Mouse (Mus musculus): ENCODE measurements around the gene Nlrp3.

The Nlrp3 gene

GRCm38 (mm10) chr11:59541324-59541723 is at the start of gene Nlrp3:
Nlrp3 (plus strand) TSS chr11:59541568.
- no peak for DNase-seq (ENCODE audit: low spot score in 2 of 2)

- DNase-seq (ENCODE audit: low spot score in 2 of 2) = no peak
Observed at GRCm38 (mm10) chr11:59496672-59497310, 44.6 kb upstream of the Nlrp3 start.

DNA sequence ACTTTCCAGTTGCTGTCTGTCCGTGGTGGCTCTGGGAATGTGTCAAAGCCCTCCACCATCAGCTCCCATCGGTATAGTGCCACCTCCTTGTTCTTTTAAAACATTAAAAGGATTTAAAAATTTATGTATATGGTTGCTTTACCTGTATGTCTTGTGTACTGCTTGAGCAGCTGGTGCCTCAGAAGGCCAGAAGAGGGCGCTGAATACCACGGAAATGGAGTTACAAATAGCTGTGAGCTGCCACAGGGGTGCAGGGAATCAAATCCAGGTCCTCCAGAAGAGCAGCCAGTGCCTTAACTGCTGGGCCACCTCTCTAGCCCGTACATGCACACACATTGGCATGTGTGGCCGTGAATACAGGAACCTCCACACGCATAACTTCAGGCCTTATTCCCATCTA is 43.6 kb upstream of the Nlrp3 start:
- no peak for DNase-seq (ENCODE audit: low spot score in 2 of 2)

DNA sequence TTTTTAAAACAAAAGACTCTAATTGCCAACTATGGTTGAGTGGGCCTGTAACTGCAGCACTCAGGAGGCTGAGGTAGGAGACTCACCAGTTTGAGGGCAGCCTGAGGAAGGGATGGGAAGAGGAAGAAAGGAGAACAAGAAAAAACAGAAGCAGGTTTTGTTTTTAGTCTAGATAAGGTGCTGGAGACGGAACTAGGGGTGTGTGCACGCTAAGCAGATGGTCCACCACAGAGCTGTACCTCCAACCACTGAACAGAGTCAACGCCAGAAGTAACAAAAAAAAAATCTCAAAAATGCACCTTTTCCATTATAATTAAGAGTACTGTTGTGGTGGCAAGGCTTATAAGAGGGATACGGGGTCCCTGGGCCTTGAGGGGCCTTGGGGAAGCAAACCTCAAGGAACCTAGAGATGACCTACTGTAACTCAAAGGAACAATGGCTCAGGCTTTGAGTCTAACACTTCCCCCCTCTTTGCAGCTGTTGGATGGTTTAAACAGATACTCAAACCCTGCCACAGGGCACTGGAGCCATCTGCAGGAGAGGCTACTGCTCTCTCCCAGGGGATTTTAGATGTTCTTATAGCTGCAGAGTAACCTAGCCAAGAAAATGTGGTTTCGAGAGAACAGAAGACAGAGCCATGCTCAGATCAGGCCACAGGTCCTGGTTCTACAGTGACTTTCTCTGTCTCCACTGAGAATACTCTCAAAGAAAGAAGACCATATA is 39.2 kb upstream of the Nlrp3 start:
- no peak for DNase-seq (ENCODE audit: low spot score in 2 of 2)

DNA sequence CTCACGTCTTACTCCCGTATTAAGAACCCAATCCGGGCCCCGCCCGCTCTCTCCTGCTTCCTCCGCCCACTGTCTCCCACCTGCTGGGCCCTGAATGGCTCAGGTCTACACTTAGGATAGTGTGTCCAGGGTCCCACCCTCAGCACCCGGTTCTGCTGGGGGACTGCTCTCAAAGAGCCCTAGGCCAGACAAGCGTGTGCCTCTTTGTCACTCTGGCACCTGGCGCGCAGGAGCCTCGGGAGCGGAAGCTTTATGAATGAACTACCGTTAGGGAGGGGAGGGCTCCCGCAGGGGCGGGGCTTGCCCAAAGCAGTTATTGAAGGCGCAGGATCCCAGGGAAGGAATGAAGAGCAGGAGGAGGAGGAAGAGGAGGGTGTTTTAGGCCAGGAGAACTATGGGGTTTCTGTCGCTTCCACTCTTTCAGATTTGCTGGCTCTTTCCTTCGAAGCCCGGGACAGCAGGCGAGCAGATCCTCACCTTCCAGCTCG is 36.0 kb upstream of the Nlrp3 start:
- peak; percentile 29 to 39 for DNase-seq (ENCODE audit: low spot score in 2 of 2)

DNA sequence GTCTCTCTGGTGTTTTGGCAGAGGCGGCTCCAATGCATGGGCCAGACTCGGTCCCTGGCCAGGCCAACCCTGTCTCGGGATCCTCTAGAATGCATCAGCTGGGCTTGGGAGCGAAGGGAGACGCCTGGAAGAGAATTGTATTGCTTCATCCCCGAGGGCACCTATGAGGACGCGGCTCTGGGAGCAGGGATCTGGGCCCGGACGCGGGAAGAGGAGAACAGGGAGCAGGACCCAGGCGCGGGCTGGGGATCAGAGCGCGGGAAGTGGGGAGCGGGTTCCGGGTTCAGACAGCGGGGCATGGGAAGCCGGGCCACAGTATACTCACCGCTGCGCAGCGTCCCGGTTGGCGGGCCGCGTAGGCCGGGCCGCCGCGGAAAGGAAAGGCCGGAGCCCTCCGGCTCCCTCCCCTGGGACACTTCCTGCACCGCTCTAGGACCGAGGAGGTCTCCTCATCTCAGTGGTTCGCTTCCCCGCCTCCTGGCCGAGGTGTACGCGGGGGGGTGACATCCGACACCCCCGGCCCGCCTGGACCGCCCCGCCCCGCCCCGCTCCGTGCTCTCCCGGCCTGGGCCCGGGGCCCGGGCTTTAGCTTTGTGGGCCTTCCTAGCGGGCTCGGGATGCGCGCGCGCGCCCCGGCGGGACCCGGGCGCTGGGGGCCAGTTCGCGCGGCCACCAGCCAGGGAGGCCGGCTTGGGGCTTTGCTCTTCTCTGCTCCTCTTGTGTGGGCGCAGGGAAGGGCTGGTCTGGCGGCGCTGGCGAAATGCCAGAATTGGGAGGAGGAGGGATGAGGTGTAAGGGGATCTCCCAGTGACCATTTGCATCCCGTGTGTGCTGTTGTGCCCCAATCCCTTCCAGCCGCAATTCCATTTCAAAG is 35.3 kb upstream of the Nlrp3 start:
- DNase-seq (ENCODE audit: low spot score in 2 of 2) = peak; percentile 49 to 54

- DNase-seq (ENCODE audit: low spot score in 2 of 2) = no peak
Observed at GRCm38 (mm10) chr11:59506713-59507074, 34.7 kb upstream of the Nlrp3 start.

GRCm38 (mm10) chr11:59511558-59511957 is 29.8 kb upstream of the Nlrp3 start:
- DNase-seq (ENCODE audit: low spot score in 2 of 2) = no peak

GRCm38 (mm10) chr11:59512733-59513132 is 28.6 kb upstream of the Nlrp3 start:
- DNase-seq (ENCODE audit: low spot score in 2 of 2) = no peak

DNA sequence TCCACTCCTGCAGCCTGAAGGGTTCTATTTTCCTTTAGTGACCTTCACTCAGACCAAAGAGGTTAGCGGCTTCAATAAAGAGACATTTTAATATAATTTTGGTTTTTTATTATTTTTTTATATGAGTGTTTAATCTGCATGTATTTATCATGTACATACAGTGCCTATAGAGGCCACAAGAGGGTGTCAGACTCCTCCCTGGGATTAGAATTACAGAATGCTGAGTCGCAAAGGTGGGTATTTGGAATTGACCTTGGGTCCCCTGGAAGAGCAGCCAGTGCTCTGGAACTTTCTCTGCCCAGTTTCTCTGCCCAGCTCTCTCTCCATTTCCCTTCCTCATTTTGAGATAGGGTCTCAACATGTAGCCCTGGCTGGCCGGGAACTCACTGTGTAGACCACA is 27.8 kb upstream of the Nlrp3 start:
- no peak for DNase-seq (ENCODE audit: low spot score in 2 of 2)

DNA sequence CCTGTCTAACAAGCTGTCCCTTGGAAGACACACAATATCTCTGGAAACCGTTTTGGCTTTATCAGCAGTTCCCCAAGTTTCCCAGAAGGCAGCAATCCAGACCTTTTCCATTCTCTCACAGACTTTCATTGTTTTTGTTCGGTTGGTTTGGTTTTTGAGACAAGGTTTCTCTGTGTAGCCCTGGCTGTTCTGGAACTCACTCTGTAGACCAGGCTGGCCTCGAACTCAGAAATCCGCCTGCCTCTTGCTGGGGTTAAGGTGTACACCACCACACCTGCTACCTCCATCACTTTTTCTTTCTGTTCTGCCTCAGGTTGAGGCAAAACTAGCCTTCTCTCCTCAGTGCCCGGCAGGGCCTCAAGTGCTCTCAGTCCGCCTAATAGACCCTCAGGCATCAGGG is 27.0 kb upstream of the Nlrp3 start:
- DNase-seq (ENCODE audit: low spot score in 2 of 2) = no peak

- DNase-seq (ENCODE audit: low spot score in 2 of 2) = no peak
Observed at GRCm38 (mm10) chr11:59514789-59515188, 26.6 kb upstream of the Nlrp3 start.

- DNase-seq (ENCODE audit: low spot score in 2 of 2) = no peak
Observed at GRCm38 (mm10) chr11:59517441-59517840, 23.9 kb upstream of the Nlrp3 start.

DNA sequence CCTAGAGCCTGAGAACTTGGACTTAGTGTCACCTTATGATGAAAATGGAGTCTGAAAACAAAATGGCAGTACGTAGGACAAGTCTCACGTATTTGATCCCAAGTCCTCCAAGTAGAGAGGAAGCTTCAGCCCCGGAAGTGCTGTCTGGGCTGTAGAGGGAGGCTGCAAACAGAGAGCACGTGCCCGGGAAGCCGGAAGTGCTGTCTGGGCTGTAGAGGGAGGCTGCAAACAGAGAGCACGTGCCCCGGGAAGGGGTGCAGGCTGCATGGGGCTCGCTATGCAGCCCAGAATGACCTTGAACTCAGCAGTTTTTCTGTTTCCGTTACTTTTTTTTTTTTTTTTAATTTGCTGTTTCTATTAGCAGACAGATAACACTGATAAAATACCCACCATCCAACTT is 23.1 kb upstream of the Nlrp3 start:
- no peak for DNase-seq (ENCODE audit: low spot score in 2 of 2)

DNA sequence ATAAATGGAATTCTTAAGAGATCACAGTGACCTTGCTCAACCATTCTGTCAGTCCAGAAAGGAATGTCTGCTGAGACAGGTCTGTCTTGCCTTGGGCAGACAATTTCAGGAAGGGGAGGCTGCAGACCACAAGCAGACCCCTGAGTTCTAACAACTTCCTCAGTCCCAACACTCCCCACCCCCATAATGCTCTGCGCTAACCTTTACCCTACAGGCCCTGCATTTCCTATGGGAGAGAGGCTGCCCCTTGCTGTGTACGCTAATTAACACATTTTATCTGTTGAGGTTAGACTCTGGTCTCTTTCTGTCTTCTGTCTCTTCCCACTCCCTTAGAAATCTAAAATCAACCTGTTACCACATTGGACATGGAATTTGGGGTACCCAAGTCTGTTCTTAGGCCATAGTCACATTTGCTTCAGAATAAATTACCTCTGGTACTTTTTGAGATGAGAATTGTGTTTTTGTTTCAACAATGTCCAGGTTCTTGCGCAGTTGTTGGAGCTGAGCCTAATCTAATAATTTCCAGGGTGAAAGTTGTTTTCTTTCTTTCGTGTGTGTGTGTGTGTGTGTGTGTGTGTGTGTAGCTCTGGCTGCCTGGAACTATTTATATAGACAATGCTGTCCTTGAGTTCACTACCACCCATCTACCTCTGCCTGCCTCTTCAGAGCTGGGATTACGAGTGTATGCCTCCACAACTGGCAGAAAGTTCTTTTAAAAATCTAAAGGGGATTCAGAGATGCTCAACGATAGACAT is 21.4 kb upstream of the Nlrp3 start:
- no peak for DNase-seq (ENCODE audit: low spot score in 2 of 2)

- no peak for DNase-seq (ENCODE audit: low spot score in 2 of 2)
Observed at GRCm38 (mm10) chr11:59524150-59524549, 17.2 kb upstream of the Nlrp3 start.

GRCm38 (mm10) chr11:59525237-59525636 is 16.1 kb upstream of the Nlrp3 start:
- DNase-seq (ENCODE audit: low spot score in 2 of 2) = peak; percentile 58 to 76

GRCm38 (mm10) chr11:59526472-59527080 is 14.8 kb upstream of the Nlrp3 start, which contains the start of gene Zkscan17:
Zkscan17 (minus strand) TSS chr11:59526751.
- DNase-seq (ENCODE audit: low spot score in 2 of 2) = no peak

GRCm38 (mm10) chr11:59530221-59530620 is 11.1 kb upstream of the Nlrp3 start:
- DNase-seq (ENCODE audit: low spot score in 2 of 2) = no peak

GRCm38 (mm10) chr11:59530870-59531535 is 10.4 kb upstream of the Nlrp3 start:
- peak in 1 of 2 experiments; percentile 21 for DNase-seq (ENCODE audit: low spot score in 2 of 2)

DNA sequence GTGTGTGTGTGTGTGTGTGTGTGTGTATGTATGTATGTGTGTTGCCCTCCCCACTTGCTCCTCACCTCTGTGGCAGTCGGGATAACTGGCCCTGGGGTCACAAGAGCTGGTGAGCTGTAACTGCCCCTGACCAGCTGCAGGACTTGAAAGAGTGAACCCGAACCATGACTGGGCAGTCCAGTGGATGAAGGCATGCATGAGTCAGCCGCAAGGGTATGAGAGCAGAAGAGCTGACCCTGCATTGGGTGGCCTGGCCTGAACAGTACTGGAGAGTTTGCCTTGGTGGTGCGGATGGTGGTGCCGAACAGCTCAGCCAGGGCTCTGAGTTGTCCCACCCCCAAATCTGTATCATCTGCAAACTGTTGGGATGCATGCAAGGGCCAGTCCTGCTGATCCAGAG is 9.8 kb upstream of the Nlrp3 start:
- no peak for DNase-seq (ENCODE audit: low spot score in 2 of 2)
